Mouse (Mus musculus): ENCODE data around the gene Cenpx.
"Not testable (repeated sequence)": the region's sequence is repeated elsewhere in the genome, so short reads cannot be mapped to it uniquely, and the experiment has no call there.

Gene Cenpx

GRCm38 (mm10) chr11:120713580-120714518 is at the start of gene Cenpx, which contains the start of gene Lrrc45:
TSS of gene Cenpx (minus strand) at chr11:120713738.
TSS of gene Lrrc45 (plus strand) at chr11:120713925.
- Histone ChIP-seq H3K27me3 (ENCODE audit: control insufficient read depth, insufficient read depth, low read length, poor library complexity, severe bottlenecking) (no peaks in the 10 kb centered on the region), H3K36me3 (ENCODE audit: control insufficient read depth, insufficient read depth, low read length, poor library complexity, severe bottlenecking) (peaks cover 3% of the 10 kb centered on the region)
- peak; percentile 97 for DNase-seq (ENCODE audit: low read depth, low spot score)

- H3K36me3 ChIP-seq (ENCODE audit: control insufficient read depth, insufficient read depth, low read length, poor library complexity, severe bottlenecking); DNase-seq (ENCODE audit: low read depth, low spot score): not testable (repeated sequence)
Observed at GRCm38 (mm10) chr11:120762672-120763041, 49.1 kb upstream of the Cenpx start, which contains the start of gene Hmga1b. TSS of gene Hmga1b (plus strand) at chr11:120762794.

GRCm38 (mm10) chr11:120761811-120762671 is 48.5 kb upstream of the Cenpx start:
- Histone ChIP-seq H3K27me3 (ENCODE audit: control insufficient read depth, insufficient read depth, low read length, poor library complexity, severe bottlenecking) (no peaks in the 10 kb centered on the region), H3K36me3 (ENCODE audit: control insufficient read depth, insufficient read depth, low read length, poor library complexity, severe bottlenecking) (no peaks in the 10 kb centered on the region)
- no peak for DNase-seq (ENCODE audit: low read depth, low spot score)

More at GRCm38 (mm10) chr11:120762672-120763041, 49.1 kb upstream of the Cenpx start, which contains the start of gene Hmga1b:
- H3K27me3 ChIP-seq (ENCODE audit: control insufficient read depth, insufficient read depth, low read length, poor library complexity, severe bottlenecking): not testable (repeated sequence)

- Histone ChIP-seq H3K36me3 (ENCODE audit: control insufficient read depth, insufficient read depth, low read length, poor library complexity, severe bottlenecking) (no peaks in the 10 kb centered on the region), H3K27me3 (ENCODE audit: control insufficient read depth, insufficient read depth, low read length, poor library complexity, severe bottlenecking) (no peaks in the 10 kb centered on the region)
- DNase-seq (ENCODE audit: low read depth, low spot score): no peak
Observed at GRCm38 (mm10) chr11:120760236-120760635, 46.7 kb upstream of the Cenpx start.

- no peak for DNase-seq (ENCODE audit: low read depth, low spot score)
- H3K27me3 ChIP-seq (ENCODE audit: control insufficient read depth, insufficient read depth, low read length, poor library complexity, severe bottlenecking): no peaks in the 10 kb centered on the region
- no peaks in the 10 kb centered on the region for H3K36me3 ChIP-seq (ENCODE audit: control insufficient read depth, insufficient read depth, low read length, poor library complexity, severe bottlenecking)
Observed at GRCm38 (mm10) chr11:120751606-120752005, 38.1 kb upstream of the Cenpx start.

- peak; percentile 76 for DNase-seq (ENCODE audit: low read depth, low spot score)
- no peaks in the 10 kb centered on the region for H3K36me3 ChIP-seq (ENCODE audit: control insufficient read depth, insufficient read depth, low read length, poor library complexity, severe bottlenecking)
- H3K27me3 ChIP-seq (ENCODE audit: control insufficient read depth, insufficient read depth, low read length, poor library complexity, severe bottlenecking): no peaks in the 10 kb centered on the region
Observed at GRCm38 (mm10) chr11:120749430-120749829, 35.9 kb upstream of the Cenpx start.

- DNase-seq (ENCODE audit: low read depth, low spot score): no peak
- H3K36me3 ChIP-seq (ENCODE audit: control insufficient read depth, insufficient read depth, low read length, poor library complexity, severe bottlenecking): no peaks in the 10 kb centered on the region
- H3K27me3 ChIP-seq (ENCODE audit: control insufficient read depth, insufficient read depth, low read length, poor library complexity, severe bottlenecking): no peaks in the 10 kb centered on the region
Observed at GRCm38 (mm10) chr11:120747974-120748373, 34.4 kb upstream of the Cenpx start.

- no peaks in the 10 kb centered on the region for H3K36me3 ChIP-seq (ENCODE audit: control insufficient read depth, insufficient read depth, low read length, poor library complexity, severe bottlenecking)
- no peak for DNase-seq (ENCODE audit: low read depth, low spot score)
Observed at GRCm38 (mm10) chr11:120744121-120744701, 30.7 kb upstream of the Cenpx start.

GRCm38 (mm10) chr11:120740981-120741380 is 27.4 kb upstream of the Cenpx start:
- no peaks in the 10 kb centered on the region for H3K36me3 ChIP-seq (ENCODE audit: control insufficient read depth, insufficient read depth, low read length, poor library complexity, severe bottlenecking)
- H3K27me3 ChIP-seq (ENCODE audit: control insufficient read depth, insufficient read depth, low read length, poor library complexity, severe bottlenecking): no peaks in the 10 kb centered on the region
- no peak for DNase-seq (ENCODE audit: low read depth, low spot score)

More at GRCm38 (mm10) chr11:120744121-120744701, 30.7 kb upstream of the Cenpx start:
- no peaks in the 10 kb centered on the region for H3K27me3 ChIP-seq (ENCODE audit: control insufficient read depth, insufficient read depth, low read length, poor library complexity, severe bottlenecking)

GRCm38 (mm10) chr11:120736424-120736823 is 22.9 kb upstream of the Cenpx start:
- Histone ChIP-seq H3K36me3 (ENCODE audit: control insufficient read depth, insufficient read depth, low read length, poor library complexity, severe bottlenecking) (no peaks in the 10 kb centered on the region), H3K27me3 (ENCODE audit: control insufficient read depth, insufficient read depth, low read length, poor library complexity, severe bottlenecking) (no peaks in the 10 kb centered on the region)
- DNase-seq (ENCODE audit: low read depth, low spot score): no peak

GRCm38 (mm10) chr11:120733521-120733920 is 20.0 kb upstream of the Cenpx start:
- Histone ChIP-seq H3K27me3 (ENCODE audit: control insufficient read depth, insufficient read depth, low read length, poor library complexity, severe bottlenecking) (no peaks in the 10 kb centered on the region), H3K36me3 (ENCODE audit: control insufficient read depth, insufficient read depth, low read length, poor library complexity, severe bottlenecking) (no peaks in the 10 kb centered on the region)
- no peak for DNase-seq (ENCODE audit: low read depth, low spot score)

- H3K36me3 ChIP-seq (ENCODE audit: control insufficient read depth, insufficient read depth, low read length, poor library complexity, severe bottlenecking): no peaks in the 10 kb centered on the region
- DNase-seq (ENCODE audit: low read depth, low spot score): no peak
Observed at GRCm38 (mm10) chr11:120731858-120732680, 18.5 kb upstream of the Cenpx start, which contains the start of gene Cbr2. TSS of gene Cbr2 (minus strand) at chr11:120732114.

GRCm38 (mm10) chr11:120731395-120731794 is 17.9 kb upstream of the Cenpx start:
- Histone ChIP-seq H3K36me3 (ENCODE audit: control insufficient read depth, insufficient read depth, low read length, poor library complexity, severe bottlenecking) (no peaks in the 10 kb centered on the region), H3K27me3 (ENCODE audit: control insufficient read depth, insufficient read depth, low read length, poor library complexity, severe bottlenecking) (no peaks in the 10 kb centered on the region)
- DNase-seq (ENCODE audit: low read depth, low spot score): no peak

More at GRCm38 (mm10) chr11:120731858-120732680, 18.5 kb upstream of the Cenpx start, which contains the start of gene Cbr2:
- no peaks in the 10 kb centered on the region for H3K27me3 ChIP-seq (ENCODE audit: control insufficient read depth, insufficient read depth, low read length, poor library complexity, severe bottlenecking)
